Mouse (Mus musculus) E14TG2a.4 (cell line): ENCODE measurements at regions not wholly inside any gene's neighbourhood (a gene's known extent, or its start where the extent isn't known, plus 50 kb on each side); places are given as distances from the start of the nearest gene placed in this dataset.
A peak's percentile ranks its signal among the peaks of the same experiment; 100 is the strongest.

Source experiments
- H3K27me3 ChIP-seq: 2 replicates; pipeline ENCODE4 v1.6.1; 2014; ENCODE audit warnings: low read length, control low read depth; ENCODE audit not compliant: insufficient read depth
- H3K36me3 ChIP-seq: 2 replicates; pipeline ENCODE4 v1.6.1; 2014; ENCODE audit warnings: low read length, control low read depth; ENCODE audit not compliant: insufficient read depth
- H3K4me1 ChIP-seq: replicated peaks from 2 replicates; pipeline ENCODE4 v1.6.1; 2014; ENCODE audit warnings: low read depth, low read length, control low read depth
- H3K4me3 ChIP-seq: replicated peaks from 2 replicates; pipeline ENCODE4 v1.5.1; 2014; ENCODE audit warnings: mild to moderate bottlenecking, low read length
- H3K9me3 ChIP-seq: 2 replicates; pipeline ENCODE4 v1.6.1; 2014; ENCODE audit warnings: low read length, control low read depth
- CTCF ChIP-seq: conservative IDR thresholded peaks from 2 replicates; pipeline ENCODE4 v1.5.1; 2014; ENCODE audit warnings: low read length
- NANOG ChIP-seq: IDR thresholded peaks from 2 replicates; pipeline ENCODE4 v1.6.1; 2014; ENCODE audit warnings: borderline replicate concordance, low read length, mixed read lengths
- POU5F1 ChIP-seq: IDR thresholded peaks from 2 replicates; pipeline ENCODE4 v1.6.1; 2014; ENCODE audit warnings: low read length, borderline replicate concordance

DNA sequence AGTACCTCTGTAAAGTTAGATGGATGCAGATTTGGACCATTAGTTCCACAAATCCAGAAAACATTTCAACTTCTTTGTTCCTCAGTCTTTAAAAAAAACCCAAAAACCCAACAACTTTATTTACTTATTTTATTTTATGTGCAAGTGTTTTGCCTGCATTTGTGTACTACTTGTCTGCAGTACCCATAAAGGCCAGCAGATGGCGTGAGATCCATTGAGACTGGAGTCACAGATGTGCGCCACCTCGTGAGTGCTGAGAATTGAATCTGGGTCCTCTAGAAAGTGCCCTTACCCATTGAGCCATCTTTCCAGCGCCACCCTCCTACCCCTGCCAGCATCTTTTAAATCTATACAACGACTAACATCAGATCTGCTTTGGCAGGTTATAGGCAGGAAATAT lies 53.0 kb downstream of the Gm12689 start:
- Histone ChIP-seq H3K4me1 (peaks cover 8% of the 10 kb centered on the region), H3K36me3 (no peaks in the 10 kb centered on the region)

DNA sequence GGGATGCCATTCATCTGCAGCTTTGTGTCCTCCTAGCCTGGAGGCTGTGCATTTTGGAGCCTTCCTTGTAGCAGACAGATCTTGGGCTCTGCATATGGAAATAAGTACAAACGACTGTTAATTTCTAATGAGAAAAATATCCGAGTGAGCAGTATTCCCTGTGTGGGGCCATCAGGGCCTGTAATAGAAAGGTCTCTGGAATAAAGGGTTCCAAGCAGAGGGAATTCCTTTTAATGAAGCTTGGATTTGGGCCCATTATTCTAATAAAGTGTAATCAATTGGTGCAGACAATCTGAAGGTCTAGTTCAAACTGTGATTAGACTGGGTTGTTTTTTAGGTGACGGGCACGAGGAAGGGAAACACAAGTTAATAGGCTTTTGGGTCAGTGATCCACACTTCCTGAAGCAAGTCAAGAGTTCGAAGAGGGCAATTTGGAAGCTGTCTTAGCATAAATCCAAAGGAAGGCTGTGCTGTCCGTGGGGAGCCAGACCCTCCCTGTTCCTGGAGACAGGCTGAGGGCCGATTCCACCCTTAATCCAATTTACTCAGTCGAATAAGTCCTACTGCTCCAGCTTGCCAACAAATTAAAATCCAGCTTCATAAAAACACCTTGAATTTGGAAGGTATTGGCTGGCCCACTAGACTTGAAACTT lies 57.5 kb downstream of the Gm12689 start:
- Histone ChIP-seq H3K9me3 (no peaks in the 10 kb centered on the region), H3K36me3 (no peaks in the 10 kb centered on the region)
- TF ChIP-seq CTCF, result no peak
- no peak for TF ChIP-seq NANOG
- no peak for TF ChIP-seq POU5F1

More for the DNA sequence above, 53.0 kb downstream of the Gm12689 start:
- Histone ChIP-seq H3K9me3 (no peaks in the 10 kb centered on the region), H3K4me3 (no peak overlapping the region), H3K27me3 (peaks cover 9% of the 10 kb centered on the region)
- TF ChIP-seq POU5F1 (no peak), CTCF (peak; percentile 83), NANOG (no peak)

DNA sequence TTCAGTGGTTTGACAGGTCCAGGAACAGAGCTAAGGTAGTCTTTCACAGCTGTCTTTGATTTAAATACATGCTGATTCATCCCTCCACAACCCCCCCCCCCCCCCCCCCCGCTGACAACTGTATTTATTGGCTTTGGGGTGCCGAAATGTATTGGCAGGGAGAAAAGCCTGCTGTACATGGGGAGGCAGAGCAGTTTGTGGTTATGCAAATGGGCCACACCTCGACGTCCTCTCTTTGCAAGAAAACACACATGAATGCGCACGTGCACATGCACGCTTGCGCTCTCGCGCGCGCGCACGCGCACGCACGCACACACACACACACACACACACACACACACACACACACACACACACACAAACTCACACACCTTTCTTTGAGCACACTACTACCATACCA lies 58.5 kb downstream of the Gm12689 start:
- Histone ChIP-seq H3K4me3 (no peak overlapping the region), H3K9me3 (no peaks in the 10 kb centered on the region), H3K27me3 (no peaks in the 10 kb centered on the region), H3K4me1 (peaks cover 20% of the 10 kb centered on the region), H3K36me3 (no peaks in the 10 kb centered on the region)
- TF ChIP-seq POU5F1 (no peak), CTCF (no peak), NANOG (no peak)

More for the DNA sequence above, 57.5 kb downstream of the Gm12689 start:
- no peaks in the 10 kb centered on the region for H3K27me3 ChIP-seq
- peaks cover 20% of the 10 kb centered on the region for H3K4me1 ChIP-seq
- H3K4me3 ChIP-seq, result no peak overlapping the region

DNA sequence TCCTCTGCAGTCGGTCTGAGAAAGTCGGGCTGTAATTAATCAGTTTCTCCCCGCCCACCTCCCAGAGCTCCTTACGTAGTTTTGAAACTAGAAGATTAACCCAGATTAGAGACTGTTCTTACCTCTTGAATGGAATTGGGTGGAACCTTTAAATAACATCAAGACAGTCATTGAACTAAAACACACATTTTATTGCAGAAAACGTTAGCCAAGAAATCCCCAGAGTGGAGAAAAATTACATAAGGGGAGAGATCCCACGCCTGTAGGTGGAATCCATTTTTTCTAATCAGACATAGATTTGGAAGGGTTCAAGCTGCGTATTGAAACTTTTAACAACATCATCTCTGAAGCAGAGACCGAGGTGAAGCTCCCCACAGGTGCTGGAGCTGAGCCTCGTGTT lies 59.1 kb downstream of the Gm12689 start:
- TF ChIP-seq NANOG (no peak), CTCF (no peak), POU5F1 (no peak)
- Histone ChIP-seq H3K4me3 (no peak overlapping the region), H3K4me1 (peaks cover 20% of the 10 kb centered on the region), H3K9me3 (no peaks in the 10 kb centered on the region), H3K27me3 (no peaks in the 10 kb centered on the region), H3K36me3 (no peaks in the 10 kb centered on the region)

DNA sequence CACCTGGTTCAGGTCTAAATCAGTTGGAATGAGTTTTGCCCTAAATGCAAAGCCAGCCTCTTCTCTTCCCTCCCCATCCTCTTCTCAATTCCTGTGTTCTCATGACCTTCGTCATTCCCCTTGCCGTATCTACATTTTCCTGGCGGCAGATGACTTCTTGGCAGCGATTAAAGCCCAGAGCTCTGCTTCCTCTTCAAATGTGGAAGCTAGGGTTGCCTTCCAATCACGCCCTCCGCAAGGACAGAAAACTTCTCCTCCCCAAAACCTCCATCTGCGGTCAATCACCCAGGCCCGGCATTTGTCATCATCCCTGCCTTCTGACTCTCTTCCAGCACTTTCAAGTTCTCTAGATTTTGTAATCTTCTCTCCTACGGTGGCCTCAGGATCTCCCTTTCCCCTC lies 72.3 kb downstream of the Gm12689 start:
- Histone ChIP-seq H3K9me3 (no peaks in the 10 kb centered on the region), H3K36me3 (no peaks in the 10 kb centered on the region), H3K27me3 (peaks cover 5% of the 10 kb centered on the region; the same call in 1 of the 2 replicates), H3K4me1 (no peaks in the 10 kb centered on the region), H3K4me3 (no peak overlapping the region)
- TF ChIP-seq POU5F1, result no peak
- no peak for TF ChIP-seq CTCF
- no peak for TF ChIP-seq NANOG

DNA sequence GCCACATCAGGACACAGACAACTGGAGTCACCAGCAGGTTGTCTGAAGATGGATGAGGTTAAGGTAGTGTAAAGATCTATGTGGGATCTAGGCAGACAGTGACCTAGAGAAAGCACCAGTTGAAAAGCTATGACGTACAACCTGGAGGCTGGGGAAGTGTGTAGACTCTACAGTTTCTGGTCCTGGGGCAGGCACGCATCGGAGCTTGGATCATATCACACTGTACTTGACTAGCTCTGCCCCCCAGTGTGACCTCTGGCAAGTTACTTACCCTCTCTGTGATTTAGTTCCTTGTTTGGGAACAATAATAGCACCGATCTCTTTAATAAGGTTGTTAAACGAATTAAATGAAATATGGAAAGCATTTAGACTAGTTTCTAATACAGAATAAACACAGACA lies 75.5 kb downstream of the Gm12689 start:
- H3K27me3 ChIP-seq, result peaks cover 7% of the 10 kb centered on the region; the same call in 1 of the 2 replicates
- H3K4me3 ChIP-seq, result no peak overlapping the region
- peaks cover 7% of the 10 kb centered on the region; the same call in 1 of the 2 replicates for H3K4me1 ChIP-seq
- TF ChIP-seq POU5F1, result no peak
- H3K9me3 ChIP-seq, result no peaks in the 10 kb centered on the region
- no peaks in the 10 kb centered on the region for H3K36me3 ChIP-seq

DNA sequence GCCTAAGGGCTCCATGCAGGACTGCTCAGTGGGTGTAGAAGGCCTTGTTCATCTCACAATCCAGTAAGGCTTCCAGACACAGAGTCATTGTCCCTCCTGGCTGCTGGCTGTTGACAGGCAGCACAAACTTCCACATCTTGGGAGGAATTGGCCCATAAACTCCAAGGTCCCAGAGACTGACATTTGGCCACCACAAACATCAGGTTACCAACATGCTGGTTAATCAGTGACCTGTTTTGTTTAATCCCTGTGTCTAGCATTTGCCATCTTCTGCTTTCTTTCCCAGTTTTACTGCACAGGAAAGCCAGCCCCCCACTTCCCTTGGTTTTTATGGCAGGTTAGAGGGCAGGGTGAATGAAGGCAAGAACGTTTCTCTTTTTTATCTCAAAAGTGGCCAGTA lies 80.5 kb downstream of the Gm12689 start:
- no peaks in the 10 kb centered on the region for H3K9me3 ChIP-seq
- no peaks in the 10 kb centered on the region for H3K36me3 ChIP-seq
- peaks cover 7% of the 10 kb centered on the region; the same call in 1 of the 2 replicates for H3K4me1 ChIP-seq
- peaks cover 16% of the 10 kb centered on the region; the same call in 1 of the 2 replicates for H3K27me3 ChIP-seq
- no peak overlapping the region for H3K4me3 ChIP-seq
- TF ChIP-seq NANOG (no peak), POU5F1 (no peak), CTCF (no peak)

DNA sequence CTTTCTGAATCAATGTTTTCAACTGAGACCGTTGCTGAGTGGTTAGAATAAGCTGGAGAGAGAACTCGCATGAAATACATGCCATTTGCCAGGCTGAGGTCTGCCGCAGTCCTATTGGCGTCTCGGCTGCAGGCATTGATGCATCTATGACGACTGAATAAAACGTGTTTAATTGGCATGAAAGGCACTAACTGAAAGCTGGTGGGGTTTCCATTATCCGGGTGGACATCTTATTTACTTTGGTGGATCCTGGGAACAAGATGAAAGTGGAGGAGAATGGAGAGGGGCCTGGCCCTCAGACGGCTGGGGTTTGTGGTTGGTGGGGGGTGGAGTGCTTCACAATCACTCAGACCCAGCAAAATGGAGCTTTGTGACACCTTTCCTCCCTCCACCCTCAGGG lies 81.2 kb downstream of the Gm12689 start:
- H3K36me3 ChIP-seq, result no peaks in the 10 kb centered on the region
- peaks cover 16% of the 10 kb centered on the region; the same call in 1 of the 2 replicates for H3K27me3 ChIP-seq
- TF ChIP-seq NANOG (no peak), CTCF (no peak), POU5F1 (no peak)
- no peak overlapping the region for H3K4me3 ChIP-seq
- peaks cover 7% of the 10 kb centered on the region; the same call in 1 of the 2 replicates for H3K4me1 ChIP-seq
- H3K9me3 ChIP-seq, result no peaks in the 10 kb centered on the region

DNA sequence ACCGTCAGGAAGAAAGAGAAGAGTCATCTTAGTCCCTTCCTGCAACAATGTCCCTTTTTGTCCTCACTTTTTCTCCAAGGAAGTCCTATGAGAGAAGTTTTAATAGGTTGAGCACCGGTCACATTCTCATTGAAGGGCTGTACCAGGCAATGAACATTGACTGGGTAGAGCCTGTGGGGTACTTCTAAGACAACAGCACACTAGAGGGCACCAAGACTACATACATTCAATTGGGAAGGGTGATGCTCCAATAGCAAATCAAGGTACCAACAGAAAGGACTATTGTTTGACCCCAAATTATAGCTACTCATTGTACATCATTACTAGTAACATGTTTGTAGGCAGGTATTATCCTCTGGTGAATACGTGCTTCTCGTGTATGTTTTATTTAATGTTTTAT lies 84.3 kb downstream of the Gm12689 start:
- H3K4me1 ChIP-seq, result no peaks in the 10 kb centered on the region
- no peak overlapping the region for H3K4me3 ChIP-seq
- peaks cover 9% of the 10 kb centered on the region; the same call in 1 of the 2 replicates for H3K27me3 ChIP-seq
- no peaks in the 10 kb centered on the region for H3K9me3 ChIP-seq
- no peaks in the 10 kb centered on the region for H3K36me3 ChIP-seq
- no peak for TF ChIP-seq NANOG
- TF ChIP-seq POU5F1, result no peak
- TF ChIP-seq CTCF, result no peak
